Mouse (Mus musculus): Measurements from ENCODE around the gene Hecw1. TPM values are rescaled to one million over a fixed set of nuclear protein-coding genes. Genes with fewer than 3 reads are reported as not detected.

Hecw1 gene
- polyA plus RNA-seq (2016; fragmentation: Nextera tagmentation; extraction: Ambion mirVana), result 1.3 and 1.5 TPM in 2 replicates

- H3K9me3 ChIP-seq, result no peaks in the 10 kb centered on the region
- peaks cover 19% of the 10 kb centered on the region for H3K4me1 ChIP-seq
- H3K27me3 ChIP-seq (ENCODE audit: poor library complexity, severe bottlenecking), result peaks cover 45% of the 10 kb centered on the region
- H3K27ac ChIP-seq, result peak within 1 kb of the TSS; percentile 78
- peak within 1 kb of the TSS; percentile 61 for H3K4me3 ChIP-seq
- DNase-seq (ENCODE audit: extremely low spot score, low spot score), result peak; percentile 43
- WGBS, result under 1% methylated on average over 15 of the region's 15 CpGs
- no peaks in the 10 kb centered on the region for H3K36me3 ChIP-seq (replicated peaks)
Measured at GRCm38 (mm10) chr13:14522906-14523269, at the start of gene Hecw1. Hecw1 (minus strand) TSS chr13:14523228.

GRCm38 (mm10) chr13:14561336-14561735 is 38.3 kb upstream of the Hecw1 start:
- 97% methylated on average over 1 of the region's 1 CpGs for whole genome bisulfite sequencing

GRCm38 (mm10) chr13:14552628-14553027 is 29.6 kb upstream of the Hecw1 start:
- DNase-seq (ENCODE audit: extremely low spot score, low spot score), result no peak
- H3K9me3 ChIP-seq, result no peaks in the 10 kb centered on the region
- H3K4me1 ChIP-seq, result no peaks in the 10 kb centered on the region
- 79% methylated on average over 2 of the region's 2 CpGs for WGBS
- H3K36me3 ChIP-seq (replicated peaks), result no peaks in the 10 kb centered on the region
- no peaks in the 10 kb centered on the region for H3K27me3 ChIP-seq (ENCODE audit: poor library complexity, severe bottlenecking)
- no peak overlapping the region for H3K4me3 ChIP-seq
- H3K27ac ChIP-seq, result no peak overlapping the region

More at GRCm38 (mm10) chr13:14561336-14561735, 38.3 kb upstream of the Hecw1 start:
- Histone ChIP-seq H3K27ac (no peak overlapping the region), H3K36me3 (replicated peaks) (no peaks in the 10 kb centered on the region), H3K4me1 (no peaks in the 10 kb centered on the region), H3K27me3 (ENCODE audit: poor library complexity, severe bottlenecking) (no peaks in the 10 kb centered on the region), H3K9me3 (no peaks in the 10 kb centered on the region), H3K4me3 (no peak overlapping the region)
- no peak for DNase-seq (ENCODE audit: extremely low spot score, low spot score)

GRCm38 (mm10) chr13:14542860-14543259 is 19.8 kb upstream of the Hecw1 start:
- Histone ChIP-seq H3K27me3 (ENCODE audit: poor library complexity, severe bottlenecking) (no peaks in the 10 kb centered on the region), H3K36me3 (replicated peaks) (no peaks in the 10 kb centered on the region), H3K4me1 (no peaks in the 10 kb centered on the region), H3K27ac (no peak overlapping the region), H3K9me3 (no peaks in the 10 kb centered on the region), H3K4me3 (no peak overlapping the region)
- no peak for DNase-seq (ENCODE audit: extremely low spot score, low spot score)
- 86% methylated on average over 5 of the region's 5 CpGs for WGBS

GRCm38 (mm10) chr13:14522128-14522905 is 711 bp downstream of the Hecw1 start:
- Histone ChIP-seq H3K9me3 (no peaks in the 10 kb centered on the region), H3K4me3 (peak overlapping the region; percentile 61), H3K4me1 (peaks cover 19% of the 10 kb centered on the region), H3K27me3 (ENCODE audit: poor library complexity, severe bottlenecking) (peaks cover 45% of the 10 kb centered on the region), H3K27ac (peak overlapping the region; percentile 78), H3K36me3 (replicated peaks) (no peaks in the 10 kb centered on the region)
- DNase-seq (ENCODE audit: extremely low spot score, low spot score), result peak; percentile 42
- WGBS, result 1% methylated on average over 38 of the region's 38 CpGs

- 21% methylated on average over 4 of the region's 4 CpGs for WGBS
- H3K9me3 ChIP-seq, result no peaks in the 10 kb centered on the region
- H3K27me3 ChIP-seq (ENCODE audit: poor library complexity, severe bottlenecking), result peaks cover 45% of the 10 kb centered on the region
- peak overlapping the region; percentile 61 for H3K4me3 ChIP-seq
- H3K36me3 ChIP-seq (replicated peaks), result no peaks in the 10 kb centered on the region
- no peak for DNase-seq (ENCODE audit: extremely low spot score, low spot score)
- peak overlapping the region; percentile 78; the same call in 1 of the 2 replicates for H3K27ac ChIP-seq
- H3K4me1 ChIP-seq, result peaks cover 19% of the 10 kb centered on the region
Measured at GRCm38 (mm10) chr13:14521746-14522127, 1.3 kb downstream of the Hecw1 start.

- WGBS, result 91% methylated on average over 3 of the region's 3 CpGs
- Histone ChIP-seq H3K4me1 (peaks cover 19% of the 10 kb centered on the region), H3K27ac (no peak overlapping the region)
Measured at GRCm38 (mm10) chr13:14519605-14520004, 3.4 kb downstream of the Hecw1 start.

GRCm38 (mm10) chr13:14517478-14517877 is 5.5 kb downstream of the Hecw1 start:
- WGBS, result 84% methylated on average over 3 of the region's 3 CpGs
- peaks cover 20% of the 10 kb centered on the region for H3K27me3 ChIP-seq (ENCODE audit: poor library complexity, severe bottlenecking)
- no peak overlapping the region for H3K27ac ChIP-seq
- no peak overlapping the region for H3K4me3 ChIP-seq
- peaks cover 13% of the 10 kb centered on the region for H3K4me1 ChIP-seq
- no peak for DNase-seq (ENCODE audit: extremely low spot score, low spot score)
- no peaks in the 10 kb centered on the region for H3K9me3 ChIP-seq
- no peaks in the 10 kb centered on the region for H3K36me3 ChIP-seq (replicated peaks)

More at GRCm38 (mm10) chr13:14519605-14520004, 3.4 kb downstream of the Hecw1 start:
- no peaks in the 10 kb centered on the region for H3K36me3 ChIP-seq (replicated peaks)
- H3K4me3 ChIP-seq, result no peak overlapping the region
- H3K27me3 ChIP-seq (ENCODE audit: poor library complexity, severe bottlenecking), result peaks cover 39% of the 10 kb centered on the region
- no peak for DNase-seq (ENCODE audit: extremely low spot score, low spot score)
- H3K9me3 ChIP-seq, result no peaks in the 10 kb centered on the region

GRCm38 (mm10) chr13:14515106-14515505 is 7.9 kb downstream of the Hecw1 start:
- 95% methylated on average over 2 of the region's 2 CpGs for WGBS

GRCm38 (mm10) chr13:14513934-14514333 is 9.1 kb downstream of the Hecw1 start:
- Histone ChIP-seq H3K4me1 (no peaks in the 10 kb centered on the region), H3K9me3 (no peaks in the 10 kb centered on the region), H3K27ac (no peak overlapping the region), H3K4me3 (no peak overlapping the region), H3K27me3 (ENCODE audit: poor library complexity, severe bottlenecking) (no peaks in the 10 kb centered on the region), H3K36me3 (replicated peaks) (no peaks in the 10 kb centered on the region)
- no peak for DNase-seq (ENCODE audit: extremely low spot score, low spot score)

More at GRCm38 (mm10) chr13:14515106-14515505, 7.9 kb downstream of the Hecw1 start:
- H3K27ac ChIP-seq, result no peak overlapping the region
- no peak overlapping the region for H3K4me3 ChIP-seq
- no peaks in the 10 kb centered on the region for H3K9me3 ChIP-seq
- H3K4me1 ChIP-seq, result no peaks in the 10 kb centered on the region
- H3K36me3 ChIP-seq (replicated peaks), result no peaks in the 10 kb centered on the region
- DNase-seq (ENCODE audit: extremely low spot score, low spot score), result no peak
- no peaks in the 10 kb centered on the region for H3K27me3 ChIP-seq (ENCODE audit: poor library complexity, severe bottlenecking)

- no peaks in the 10 kb centered on the region for H3K9me3 ChIP-seq
- H3K27me3 ChIP-seq (ENCODE audit: poor library complexity, severe bottlenecking), result no peaks in the 10 kb centered on the region
- 93% methylated on average over 5 of the region's 5 CpGs for WGBS
- DNase-seq (ENCODE audit: extremely low spot score, low spot score), result no peak
- H3K4me3 ChIP-seq, result no peak overlapping the region
- no peaks in the 10 kb centered on the region for H3K36me3 ChIP-seq (replicated peaks)
- H3K4me1 ChIP-seq, result no peaks in the 10 kb centered on the region
- H3K27ac ChIP-seq, result no peak overlapping the region
Measured at GRCm38 (mm10) chr13:14506765-14507164, 16.3 kb downstream of the Hecw1 start.

GRCm38 (mm10) chr13:14500251-14500650 is 22.8 kb downstream of the Hecw1 start:
- Histone ChIP-seq H3K4me1 (peaks cover 10% of the 10 kb centered on the region), H3K9me3 (no peaks in the 10 kb centered on the region), H3K36me3 (replicated peaks) (no peaks in the 10 kb centered on the region), H3K4me3 (no peak overlapping the region), H3K27me3 (ENCODE audit: poor library complexity, severe bottlenecking) (no peaks in the 10 kb centered on the region), H3K27ac (no peak overlapping the region)
- 10% methylated on average over 1 of the region's 1 CpGs for WGBS
- DNase-seq (ENCODE audit: extremely low spot score, low spot score), result no peak

GRCm38 (mm10) chr13:14498780-14499179 is 24.2 kb downstream of the Hecw1 start:
- no peaks in the 10 kb centered on the region for H3K9me3 ChIP-seq
- WGBS, result 87% methylated on average over 8 of the region's 8 CpGs
- H3K4me1 ChIP-seq, result peaks cover 10% of the 10 kb centered on the region

More at GRCm38 (mm10) chr13:14498780-14499179, 24.2 kb downstream of the Hecw1 start:
- H3K27ac ChIP-seq, result no peak overlapping the region
- no peaks in the 10 kb centered on the region for H3K27me3 ChIP-seq (ENCODE audit: poor library complexity, severe bottlenecking)
- no peaks in the 10 kb centered on the region for H3K36me3 ChIP-seq (replicated peaks)
- H3K4me3 ChIP-seq, result no peak overlapping the region
- DNase-seq (ENCODE audit: extremely low spot score, low spot score), result no peak
